Mouse (Mus musculus) Patski (cell line): Measurements from ENCODE around the gene Nrros. TPM values are rescaled to one million over a fixed set of nuclear protein-coding genes. Genes with fewer than 3 reads are reported as not detected.

Experiments
- ATAC-seq: fragments of 100-300 bp; one replicate; pipeline ENCODE4 v1.8.0; 2021
- CTCF ChIA-PET: fragments of 350-600 bp; sonication (Branson Sonifier 250); formaldehyde crosslinking; loops from one replicate; lab custom pipeline; 2022; ENCODE audit warnings: inconsistent platforms; lab: Charles Lee
- POLR2A ChIA-PET: fragments of 350-600 bp; sonication (Branson Sonifier 250); formaldehyde crosslinking; loops from one replicate; lab custom pipeline; 2022; ENCODE audit warnings: antibody characterized with exemption, inconsistent platforms; lab: Charles Lee
- DNase-seq: peaks from one replicate; pipeline ENCODE4 v3.0.0-alpha.2; 2011; ENCODE audit warnings: low read depth, low spot score
- H3K27me3 ChIP-seq: fragments of 371-371 bp; one replicate; pipeline ENCODE4 v1.5.1; 2021
- CTCF ChIP-seq: fragments of 100-300 bp; IDR thresholded peaks from one replicate; pipeline ENCODE4 v1.5.1; 2021
- in situ Hi-C: fragments of 300-500 bp; cut with MboI; formaldehyde crosslinking; loops from 3 replicates; pipeline ENCODE4 v1.11.1; 2018; ENCODE audit warnings: low pct_unique_long_range_greater_than_20kb, mixed read lengths
- polyA plus RNA-seq: library from polyadenylated mRNA; unstranded; gene quantifications from one replicate; pipeline ENCODE4 v1.2.3, GENCODE M21; 2021

Gene Nrros
- polyA plus RNA-seq, 1 experiment from 2014 or later = not detected

- in situ Hi-C loops = no loop called here
- CTCF ChIA-PET = no interaction called here
- peaks cover 10% of the 10 kb centered on the region for H3K27me3 ChIP-seq
- POLR2A ChIA-PET = no interaction called here
- ATAC-seq (no peak), DNase-seq (no peak)
- no peak for TF ChIP-seq CTCF
These were observed 11.7 kb upstream of the Nrros start for GRCm38 (mm10) chr16:32176896-32177686.

- in situ Hi-C loops = no loop called here
- peaks cover 14% of the 10 kb centered on the region for H3K27me3 ChIP-seq
- ATAC-seq (no peak), DNase-seq (no peak)
- no peak for TF ChIP-seq CTCF
- POLR2A ChIA-PET = no interaction called here
- CTCF ChIA-PET = no interaction called here
These were observed 9.6 kb upstream of the Nrros start for GRCm38 (mm10) chr16:32175029-32175428.

GRCm38 (mm10) chr16:32174340-32175005 lies 9.1 kb upstream of the Nrros start:
- no peak for DNase-seq
- no peak for TF ChIP-seq CTCF
- ChIA-PET POLR2A (interaction anchor here (0.6 to 0.7 kb wide), 2 partner anchors 103 to 318 kb away, joined by 3 read pairs; partner anchors contain the start of gene Rnf168), CTCF (no interaction called here)
- in situ Hi-C loops = no loop called here
- peaks cover 9% of the 10 kb centered on the region for H3K27me3 ChIP-seq
- no peak for ATAC-seq

- TF ChIP-seq CTCF = no peak
- no peak for DNase-seq
- no peak for ATAC-seq
- CTCF ChIA-PET = no interaction called here
- H3K27me3 ChIP-seq = peaks cover 4% of the 10 kb centered on the region
- in situ Hi-C loops = no loop called here
- POLR2A ChIA-PET = no interaction called here
These were observed 8.0 kb upstream of the Nrros start for GRCm38 (mm10) chr16:32173401-32173800.

- peaks cover 10% of the 10 kb centered on the region for H3K27me3 ChIP-seq
- in situ Hi-C loops = no loop called here
- no peak for TF ChIP-seq CTCF
- no peak for DNase-seq
- ATAC-seq = no peak
- CTCF ChIA-PET = no interaction called here
- POLR2A ChIA-PET = no interaction called here
These were observed 5.8 kb upstream of the Nrros start for GRCm38 (mm10) chr16:32171031-32171731.

- POLR2A ChIA-PET = no interaction called here
- ATAC-seq (no peak), DNase-seq (no peak)
- in situ Hi-C loops = no loop called here
- H3K27me3 ChIP-seq = peaks cover 35% of the 10 kb centered on the region
- TF ChIP-seq CTCF = no peak
- CTCF ChIA-PET = no interaction called here
These were observed 2.6 kb upstream of the Nrros start for GRCm38 (mm10) chr16:32167819-32168545.

- POLR2A ChIA-PET = interaction anchor here (0.7 kb wide), 1 partner anchor 9 kb away, joined by 5 read pairs; no protein-coding TSS in a partner anchor
- in situ Hi-C loops = no loop called here
- DNase-seq (no peak), ATAC-seq (no peak)
- CTCF ChIA-PET = no interaction called here
- H3K27me3 ChIP-seq = peaks cover 42% of the 10 kb centered on the region
- TF ChIP-seq CTCF = no peak
These were observed 882 bp downstream of the Nrros start for GRCm38 (mm10) chr16:32164396-32165027.

GRCm38 (mm10) chr16:32163891-32164290 lies 1.5 kb downstream of the Nrros start:
- peaks cover 42% of the 10 kb centered on the region for H3K27me3 ChIP-seq
- CTCF ChIA-PET = no interaction called here
- no peak for DNase-seq
- TF ChIP-seq CTCF = no peak
- ATAC-seq = no peak
- in situ Hi-C loops = no loop called here
- POLR2A ChIA-PET = interaction anchor here (0.7 kb wide), 1 partner anchor 9 kb away, joined by 5 read pairs; no protein-coding TSS in a partner anchor

GRCm38 (mm10) chr16:32163392-32163791 lies 2.0 kb downstream of the Nrros start:
- no peak for DNase-seq
- POLR2A ChIA-PET = interaction anchor here (0.6 kb wide), 1 partner anchor 65 kb away, joined by 3 read pairs; no protein-coding TSS in a partner anchor
- CTCF ChIA-PET = no interaction called here
- in situ Hi-C loops = no loop called here
- ATAC-seq = no peak
- TF ChIP-seq CTCF = no peak
- H3K27me3 ChIP-seq = peaks cover 42% of the 10 kb centered on the region
